Mouse (Mus musculus) left cerebral cortex, adult 8-10 months (tissue): ENCODE results near the gene Tmem126a. TPM values are rescaled to one million over a fixed set of nuclear protein-coding genes. Genes with fewer than 3 reads are reported as not detected.
A peak's percentile ranks its signal among the peaks of the same experiment; 100 is the strongest.

ENCODE experiments used
- DNase-seq, 2 experiments: peaks; one replicate each; pipeline ENCODE4 v3.0.0; 2022; ENCODE audit warnings: low spot score in 2 of 2
- total RNA-seq, 4 experiments: library from RNA; stranded (reverse); gene quantifications; 2 replicates each; pipeline ENCODE4 v1.2.4; 2022

Gene Tmem126a
- total RNA-seq = 10 to 100 TPM; 37.1 to 40.9 (median 38.4) TPM

- peak; percentile 67 to 79 for DNase-seq
Observed at GRCm38 (mm10) chr7:90456845-90457468, at the start of gene Tmem126a. Gene Tmem126a (minus strand): TSS chr7:90457229.

DNA sequence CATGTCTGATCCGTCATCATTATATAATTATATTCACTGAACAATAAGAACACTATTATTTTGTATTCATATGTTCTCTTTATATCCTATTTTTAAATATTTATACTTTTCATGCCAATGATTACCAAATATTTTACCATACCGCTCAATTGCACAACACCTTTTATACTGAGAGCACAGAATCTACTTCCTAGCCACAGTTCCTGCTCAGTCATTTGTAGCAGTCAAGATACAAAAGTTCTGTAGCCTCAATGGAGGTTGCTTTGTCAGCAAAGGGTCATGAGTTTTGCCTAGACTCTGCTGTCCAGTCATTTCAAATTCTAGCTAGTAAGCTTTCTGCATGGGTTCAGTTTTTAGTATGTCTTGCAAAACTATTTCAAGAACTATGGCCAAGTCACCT lies 25.6 kb upstream of the Tmem126a start:
- no peak for DNase-seq

DNA sequence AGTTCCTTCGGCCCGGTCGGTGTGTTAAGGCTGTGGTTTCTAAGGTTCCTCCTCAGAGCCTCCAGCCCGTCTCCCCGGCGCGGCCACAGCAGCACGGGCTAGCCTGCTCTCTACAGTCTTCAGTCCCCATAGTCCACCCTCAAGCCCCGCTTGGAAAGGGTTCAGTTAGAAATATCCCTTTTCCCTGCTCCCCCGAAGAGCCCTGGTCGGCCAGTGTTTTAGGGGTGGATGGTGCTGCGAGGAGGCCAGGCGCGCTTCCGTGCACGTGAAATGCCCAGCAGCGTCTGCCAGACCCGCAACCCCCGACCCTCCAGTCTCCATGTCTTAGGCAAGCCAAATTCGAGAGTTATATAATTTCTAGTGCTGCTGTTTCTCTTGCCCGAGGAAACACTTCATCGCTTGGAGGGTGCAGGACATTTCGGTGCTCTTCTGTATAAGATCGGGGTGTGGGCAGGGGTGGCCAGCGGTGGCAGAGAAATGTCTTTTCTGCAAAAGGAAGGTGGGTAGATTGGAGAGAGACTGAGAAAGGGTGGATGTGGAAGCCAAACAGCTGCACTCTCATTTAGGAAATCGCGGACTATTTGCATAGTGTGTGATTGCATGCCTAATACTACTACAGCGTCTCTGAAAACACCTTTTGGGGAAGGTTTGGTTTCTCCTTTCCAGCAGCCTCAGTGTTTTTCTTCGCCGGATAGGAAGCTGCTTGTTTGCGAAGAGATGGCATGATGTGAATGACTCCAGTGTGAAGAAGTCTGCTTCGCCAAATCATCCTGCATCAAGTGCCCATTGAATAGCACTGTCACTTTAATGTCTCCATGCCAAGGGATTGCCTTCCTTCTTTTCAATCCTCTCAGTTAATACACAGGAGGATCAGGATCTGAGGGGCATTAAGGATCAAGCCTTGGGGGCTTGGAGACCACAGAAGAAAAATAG lies 19.6 kb upstream of the Tmem126a start, which contains the start of gene Dlg2:
Gene Dlg2, plus strand, starts transcription at position 360 of the 933 bp plus-strand sequence.
- peak; percentile 45 to 62 for DNase-seq

DNA sequence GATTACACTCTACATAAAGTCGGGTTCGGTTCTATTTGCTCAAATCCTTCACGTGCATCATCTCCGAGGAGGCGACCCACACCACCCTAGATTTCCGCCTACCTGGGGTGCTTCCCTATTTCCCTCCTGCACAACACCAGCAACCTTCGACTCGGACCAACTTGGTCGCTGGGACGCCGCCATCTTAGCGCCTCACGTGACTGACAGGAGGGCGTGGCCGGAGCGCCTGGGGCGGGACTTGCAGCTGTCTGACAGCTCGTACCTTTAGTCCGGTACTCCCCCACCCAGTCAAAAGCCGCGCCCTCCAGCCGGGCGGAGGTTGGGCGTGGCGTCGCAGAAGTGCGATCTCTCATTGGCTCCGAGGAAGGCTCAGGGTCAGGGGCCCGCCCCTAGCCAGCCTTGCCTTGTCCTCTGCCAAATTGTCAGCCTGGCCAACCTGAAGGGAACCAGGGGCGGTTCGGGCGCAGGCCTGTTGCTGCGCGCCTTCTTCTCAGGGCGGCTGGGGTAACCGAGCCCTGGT lies 18.8 kb upstream of the Tmem126a start, which contains the start of gene Tmem126b:
Gene Tmem126b, minus strand, starts transcription at position 209 of the 520 bp plus-strand sequence.
- peak; percentile 96 to 100 for DNase-seq

- DNase-seq = no peak
Observed at GRCm38 (mm10) chr7:90473511-90473910, 16.5 kb upstream of the Tmem126a start.

- DNase-seq = no peak
Observed at GRCm38 (mm10) chr7:90461441-90461840, 4.4 kb upstream of the Tmem126a start.

DNA sequence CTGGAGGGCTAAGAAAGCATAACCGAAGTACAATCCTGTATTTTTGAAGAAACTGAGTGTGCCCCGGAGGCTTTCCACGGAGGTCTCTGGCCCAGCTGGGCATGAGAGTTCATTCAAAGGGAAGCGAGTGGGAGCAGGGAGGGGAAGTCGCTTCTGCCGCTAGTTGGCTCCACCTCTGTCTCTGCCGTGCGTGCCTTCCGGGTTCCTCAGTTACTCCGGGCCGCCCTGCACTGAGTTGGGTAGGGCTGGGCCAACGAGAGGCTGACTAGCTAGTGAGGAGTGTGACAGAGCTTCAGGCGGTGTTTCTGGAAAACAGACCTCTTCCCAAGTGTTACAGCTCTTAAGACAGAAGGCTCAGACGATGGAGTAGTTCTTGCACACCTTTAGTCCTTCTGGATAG lies 3.9 kb upstream of the Tmem126a start:
- no peak for DNase-seq

DNA sequence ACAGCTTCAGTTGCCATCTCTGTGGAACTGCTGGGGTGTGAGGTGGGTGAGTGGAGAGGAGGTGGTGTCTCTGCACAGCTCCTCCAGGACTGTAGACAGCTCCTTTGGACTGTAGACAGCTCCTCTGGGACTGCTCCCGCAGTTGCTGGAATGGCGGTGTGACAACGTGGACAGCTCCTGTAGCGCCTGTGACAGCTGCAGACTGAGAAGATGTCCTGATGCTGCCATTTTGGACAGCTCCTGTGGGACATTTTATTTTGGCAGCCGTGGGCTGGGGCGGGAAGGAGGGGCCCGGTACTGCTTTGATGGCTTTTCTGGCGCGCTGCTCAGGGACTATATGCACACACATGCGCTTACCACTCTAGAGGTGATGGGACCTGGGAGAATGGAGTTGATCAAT lies 3.3 kb upstream of the Tmem126a start:
- DNase-seq = no peak

DNA sequence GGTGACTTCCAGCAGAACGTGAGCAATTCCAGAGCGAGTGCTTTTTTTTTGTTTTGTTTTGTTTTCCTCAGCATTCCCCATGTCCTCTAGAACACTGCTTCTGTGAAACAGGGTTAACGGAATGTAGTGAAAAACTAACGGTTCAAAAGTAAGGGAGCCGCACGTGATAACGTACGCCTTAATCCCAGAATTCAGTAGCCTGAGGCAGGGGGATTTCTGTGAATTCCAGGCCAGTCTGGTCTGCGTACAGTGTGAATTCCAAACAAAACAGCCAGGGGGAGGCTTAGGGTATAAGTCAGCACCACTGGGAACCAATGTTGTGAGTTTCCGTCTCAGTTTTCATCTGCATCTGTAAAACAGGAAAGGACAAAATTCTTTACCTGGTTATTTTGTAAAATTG lies 488 bp upstream of the Tmem126a start:
- no peak for DNase-seq

DNA sequence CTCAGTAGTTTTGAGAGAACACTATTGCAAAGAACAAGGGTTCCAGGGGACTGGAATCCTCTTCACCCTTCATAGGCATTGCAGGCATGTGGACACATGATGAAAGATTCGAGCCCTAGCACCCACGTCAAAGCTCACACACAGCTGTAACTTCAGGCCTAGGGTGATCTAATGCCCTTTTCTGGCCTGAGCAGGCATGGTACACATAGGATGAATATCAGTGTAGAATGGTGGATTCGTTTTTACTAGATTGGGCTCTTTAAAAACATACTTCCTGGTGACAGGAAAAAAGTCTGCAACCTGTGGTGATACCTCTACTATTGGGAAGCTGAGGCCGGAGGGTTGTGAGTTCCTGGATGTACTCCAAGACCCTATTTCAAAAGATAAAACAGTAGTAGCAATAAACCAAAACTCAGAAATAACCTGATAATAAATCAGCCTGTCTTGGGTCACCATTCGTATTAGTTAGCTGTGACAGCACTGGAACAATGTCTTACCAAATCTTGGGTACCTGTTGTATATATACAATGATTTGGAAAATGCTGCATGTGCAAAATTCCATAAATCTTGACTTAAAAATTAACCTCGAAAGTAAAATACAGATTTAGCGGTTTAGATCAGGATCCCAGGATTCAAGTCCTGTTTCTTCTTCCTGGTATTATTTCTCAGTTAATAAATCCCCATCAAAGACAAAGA lies 732 bp downstream of the Tmem126a start:
- no peak for DNase-seq

DNA sequence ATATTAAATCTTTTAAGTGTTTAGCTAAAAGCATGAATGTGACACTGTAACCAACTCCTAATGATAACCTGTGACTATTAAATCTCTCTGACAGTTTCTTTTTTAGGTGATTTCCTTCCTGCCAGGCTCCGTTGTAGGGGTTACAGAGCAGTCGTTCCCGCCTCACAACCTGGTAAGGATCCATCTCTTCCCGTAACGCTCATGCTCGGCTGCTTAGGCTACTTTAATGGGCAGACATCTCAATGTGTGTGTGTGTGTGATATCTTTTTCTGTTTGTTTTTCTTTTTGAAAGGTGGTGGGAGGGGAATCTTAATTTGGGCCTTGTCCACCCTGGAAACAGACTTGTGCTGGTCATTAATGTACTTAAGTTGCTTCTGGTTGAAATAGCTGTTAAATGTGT lies 12.8 kb downstream of the Tmem126a start:
- DNase-seq = no peak

DNA sequence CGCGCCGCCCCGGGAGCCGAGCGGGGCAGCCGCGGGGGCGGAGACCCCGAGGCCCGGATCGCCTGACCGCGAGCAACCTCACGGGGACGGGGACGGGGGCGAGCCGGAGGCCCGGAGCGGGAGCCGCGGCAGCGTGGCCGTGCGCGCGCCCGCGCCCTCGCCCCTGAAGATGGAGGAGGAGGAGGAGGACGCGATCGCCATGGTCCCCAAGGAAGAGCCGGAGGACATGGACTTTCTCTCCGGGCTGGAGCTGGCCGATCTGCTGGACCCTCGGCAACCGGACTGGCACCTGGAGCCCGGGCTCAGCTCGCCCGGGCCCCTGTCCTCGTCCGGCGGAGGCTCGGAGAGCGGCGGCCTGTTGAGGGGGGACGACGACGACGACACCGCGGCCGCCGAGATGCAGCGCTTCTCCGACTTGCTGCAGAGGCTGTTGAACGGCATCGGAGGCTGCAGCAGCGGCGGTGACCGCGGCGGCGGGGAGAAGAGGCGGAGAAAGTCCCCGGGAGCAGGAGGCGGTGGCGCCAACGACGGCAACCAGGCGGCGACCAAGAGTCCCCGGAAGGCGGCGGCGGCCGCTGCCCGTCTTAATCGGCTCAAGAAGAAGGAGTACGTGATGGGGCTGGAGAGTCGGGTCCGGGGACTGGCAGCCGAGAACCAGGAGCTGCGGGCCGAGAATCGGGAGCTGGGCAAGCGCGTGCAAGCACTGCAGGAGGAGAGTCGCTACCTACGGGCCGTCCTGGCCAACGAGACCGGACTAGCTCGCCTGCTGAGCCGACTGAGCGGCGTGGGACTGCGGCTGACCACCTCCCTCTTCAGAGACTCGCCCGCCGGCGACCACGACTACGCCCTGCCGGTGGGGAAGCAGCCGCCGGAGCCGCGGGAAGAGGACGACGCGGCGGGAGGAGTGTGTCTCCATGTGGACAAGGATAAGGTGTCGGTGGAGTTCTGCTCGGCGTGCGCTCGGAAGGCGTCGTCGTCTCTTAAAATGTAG lies 13.6 kb downstream of the Tmem126a start:
- peak; percentile 42 to 56 for DNase-seq

GRCm38 (mm10) chr7:90442518-90443080 lies 14.4 kb downstream of the Tmem126a start, which contains the start of gene Crebzf:
Gene Crebzf (plus strand): TSS chr7:90442729.
- peak; percentile 79 to 97 for DNase-seq

- DNase-seq = no peak
Observed at GRCm38 (mm10) chr7:90442070-90442469, 15.0 kb downstream of the Tmem126a start.

DNA sequence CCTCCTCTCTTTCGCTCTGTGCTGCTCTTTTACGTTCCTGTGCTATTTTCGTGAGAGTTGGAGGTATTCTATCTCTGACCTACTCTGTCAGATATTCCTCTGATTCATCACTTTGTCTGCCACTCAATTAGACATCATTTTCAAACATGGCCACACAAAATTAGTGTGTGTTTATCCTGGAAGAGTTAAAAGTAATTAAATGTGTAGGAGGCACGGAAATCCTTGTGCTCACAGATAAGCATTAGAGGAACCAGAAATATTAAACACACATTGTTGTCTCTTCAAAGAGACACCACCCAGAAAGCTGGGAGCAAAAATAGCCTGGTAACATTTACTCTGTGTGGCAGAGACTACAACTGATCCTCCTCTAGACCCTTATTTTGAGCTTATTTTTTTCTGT lies 17.0 kb downstream of the Tmem126a start:
- no peak for DNase-seq

GRCm38 (mm10) chr7:90432221-90432620 lies 24.8 kb downstream of the Tmem126a start:
- DNase-seq = no peak

- peak in 1 of 2 experiments; percentile 13 for DNase-seq
Observed at GRCm38 (mm10) chr7:90427006-90427405, 30.0 kb downstream of the Tmem126a start.

- peak; percentile 37 to 85 for DNase-seq
Observed at GRCm38 (mm10) chr7:90426020-90427001, 30.7 kb downstream of the Tmem126a start, which contains the start of gene Ccdc89. Gene Ccdc89 (plus strand): TSS chr7:90426577.
